8 mouse cellular contexts compared by ENCODE assay signal in the genomic region with DNA sequence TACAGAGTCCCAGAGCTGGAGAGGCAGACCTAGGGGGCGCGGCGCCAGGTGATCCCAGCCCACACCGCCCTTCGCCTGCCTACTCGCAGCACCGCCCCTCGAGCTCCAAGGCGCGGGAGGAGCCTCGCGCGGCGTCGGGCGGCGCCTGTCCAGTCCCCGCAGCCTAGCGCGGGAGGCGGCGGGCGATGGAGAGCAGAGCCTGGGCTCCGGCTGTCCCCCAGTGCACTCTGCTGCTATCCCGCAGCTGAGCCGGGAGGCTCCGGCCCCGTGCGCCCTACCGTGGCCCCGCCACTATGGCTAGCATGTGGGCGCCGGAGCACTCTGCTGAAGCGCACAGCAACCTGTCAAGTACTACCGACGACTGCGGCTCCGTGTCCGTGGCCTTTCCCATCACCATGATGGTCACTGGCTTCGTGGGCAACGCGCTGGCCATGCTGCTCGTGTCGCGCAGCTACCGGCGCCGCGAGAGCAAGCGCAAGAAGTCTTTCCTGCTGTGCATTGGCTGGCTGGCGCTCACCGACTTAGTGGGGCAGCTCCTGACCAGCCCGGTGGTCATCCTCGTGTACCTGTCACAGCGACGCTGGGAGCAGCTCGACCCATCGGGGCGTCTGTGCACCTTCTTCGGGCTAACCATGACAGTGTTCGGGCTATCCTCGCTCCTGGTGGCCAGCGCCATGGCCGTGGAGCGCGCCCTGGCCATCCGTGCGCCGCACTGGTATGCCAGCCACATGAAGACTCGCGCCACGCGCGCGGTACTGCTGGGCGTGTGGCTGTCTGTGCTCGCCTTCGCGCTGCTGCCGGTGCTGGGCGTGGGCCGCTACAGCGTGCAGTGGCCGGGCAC. TPM values are rescaled to one million over a fixed set of nuclear protein-coding genes. Genes with fewer than 3 reads are reported as not detected.
DNase-seq lines count a peak whose midpoint lies in the region; TF ChIP-seq lines count a peak whose summit lies in the region.

A gene (plus strand): TSS at position 168 of the 841 bp plus-strand sequence.

- H3K36me3 ChIP-seq in heart, embryonic 10.5 days, result no peaks in the 10 kb centered on the region

- TF ChIP-seq CTCF in bone marrow, adult 2 months (IDR thresholded peaks at IDR 0.05; ENCODE audit: control insufficient read depth, insufficient read depth, low read length), result no peak

- TF ChIP-seq POLR2A in bone marrow, adult 2 months (IDR thresholded peaks at IDR 0.05; ENCODE audit: borderline replicate concordance, control insufficient read depth, low read depth, low read length), result 0 out of 2 replicates have a peak, but pooled peaks have one; percentile 9

- H3K9me3 ChIP-seq in heart, embryonic 10.5 days, result no peaks in the 10 kb centered on the region

- peak within 1 kb of the TSS; percentile 65 for H3K4me3 ChIP-seq in heart, embryonic 10.5 days
- H3K4me3 ChIP-seq in bone marrow, adult 2 months (replicated peaks; ENCODE audit: control insufficient read depth, low read depth, low read length), result peak within 1 kb of the TSS; percentile 47

- H3K4me1 ChIP-seq in heart, embryonic 10.5 days, result peaks cover 15% of the 10 kb centered on the region
- H3K4me1 ChIP-seq in bone marrow, adult 2 months (ENCODE audit: control insufficient read depth, insufficient read depth, low read length), result no peaks in the 10 kb centered on the region; the same call in 1 of the 2 replicates

- H3K27ac ChIP-seq in heart, embryonic 10.5 days, result peak within 1 kb of the TSS; percentile 2; the same call in 1 of the 2 replicates
- H3K27ac ChIP-seq in bone marrow, adult 2 months (ENCODE audit: control insufficient read depth, insufficient read depth, low read depth, low read length, poor library complexity), result no peak within 1 kb of the TSS; the same call in 1 of the 2 replicates

- DNase-seq in heart, embryonic 10.5 days (ENCODE audit: low spot score), result no peak
- no peak for DNase-seq in heart, adult 8-10 months (ENCODE audit: low spot score)
- peak; percentile 25 for DNase-seq in forelimb bud, embryonic 11.5 days (ENCODE audit: low read depth, low spot score)
- peak; percentile 64 for DNase-seq in kidney, adult 18-20 months
- DNase-seq in liver, result peak; percentile 62
- peak; percentile 29 for DNase-seq in naive thymus-derived CD4-positive, alpha-beta T cell, adult 2 months (ENCODE audit: low read depth)
- DNase-seq in thymus, postnatal 36 days, result peak; percentile 25 to 36

- peaks cover 44% of the 10 kb centered on the region for H3K27me3 ChIP-seq in heart, embryonic 10.5 days (ENCODE audit: insufficient read depth, poor library complexity, severe bottlenecking)

- WGBS in heart, embryonic 10.5 days, result 2% methylated on average over 84 of the region's 84 CpGs
- WGBS in bone marrow, adult 2 months, result 1% methylated on average over 84 of the region's 84 CpGs

RNA-seq across cellular contexts. Expression of the gene that starts here (rescaled TPM):
- 1.0 and 4.7 TPM in 2 replicates for polyA plus RNA-seq in heart, embryonic 10.5 days (2016; fragmentation: Nextera tagmentation; extraction: Ambion mirVana)
- under 1 TPM; 0.22 to 0.34 (median 0.28) TPM for total RNA-seq in heart, adult 8-10 months (2022)
- polyA plus RNA-seq in bone marrow, adult 2 months (2011; ENCODE audit: insufficient read depth, insufficient read length, low replicate concordance, missing spikeins), result 1.6 and 4.8 TPM in 2 replicates

Comparison
In these comparisons a context has a peak if more than half of its experiments do, and no peak if none do; other contexts are left out.
1. DNase-seq: peak in forelimb bud, embryonic 11.5 days (single experiment), kidney, adult 18-20 months (single experiment), liver (single experiment), naive thymus-derived CD4-positive, alpha-beta T cell, adult 2 months (single experiment) and thymus, postnatal 36 days (2 of 2); none in heart, embryonic 10.5 days (single experiment) and heart, adult 8-10 months (single experiment).